Mouse (Mus musculus): ENCODE measurements around the gene Stk10. TPM values are rescaled to one million over a fixed set of nuclear protein-coding genes. Genes with fewer than 3 reads are reported as not detected.

Stk10 gene
- polyA plus RNA-seq, 1 experiment from 2014 or later = 3.2 TPM

GRCm38 (mm10) chr11:32601528-32602323 is 68.6 kb downstream of the Stk10 start:
- Histone ChIP-seq H3K4me1 (replicated peaks; ENCODE audit: control insufficient read depth, insufficient read depth, low read length) (peaks cover 23% of the 10 kb centered on the region), H3K9me3 (ENCODE audit: control insufficient read depth, low read length) (no peaks in the 10 kb centered on the region), H3K27ac (ENCODE audit: low read length) (no peak overlapping the region; the same call in 1 of the 2 replicates), H3K9ac (ENCODE audit: low read length) (0 out of 2 replicates have a peak overlapping the region, but pooled peaks have one; percentile 20), H3K36me3 (ENCODE audit: control insufficient read depth, insufficient read depth, low read length) (no peaks in the 10 kb centered on the region), H3K27me3 (ENCODE audit: control insufficient read depth, insufficient read depth, low read depth, low read length) (no peaks in the 10 kb centered on the region), H3K4me2 (ENCODE audit: low read depth, low read length) (no peak overlapping the region; the same call in 1 of the 2 replicates), H3K4me3 (ENCODE audit: low read length) (no peak overlapping the region)
- WGBS = 42% methylated on average over 12 of the region's 12 CpGs
- peak; percentile 72 for ATAC-seq (ENCODE audit: low read depth)

- peak overlapping the region; percentile 78 for H3K27ac ChIP-seq (ENCODE audit: low read length)
- H3K4me1 ChIP-seq (replicated peaks; ENCODE audit: control insufficient read depth, insufficient read depth, low read length) = peaks cover 23% of the 10 kb centered on the region
- H3K9ac ChIP-seq (ENCODE audit: low read length) = 0 out of 2 replicates have a peak overlapping the region, but pooled peaks have one; percentile 10
- 23% methylated on average over 4 of the region's 4 CpGs for WGBS
- H3K36me3 ChIP-seq (ENCODE audit: control insufficient read depth, insufficient read depth, low read length) = no peaks in the 10 kb centered on the region
- ATAC-seq (ENCODE audit: low read depth) = no peak
- H3K9me3 ChIP-seq (ENCODE audit: control insufficient read depth, low read length) = no peaks in the 10 kb centered on the region
- no peak overlapping the region for H3K4me2 ChIP-seq (ENCODE audit: low read depth, low read length)
- H3K4me3 ChIP-seq (ENCODE audit: low read length) = no peak overlapping the region
- no peaks in the 10 kb centered on the region for H3K27me3 ChIP-seq (ENCODE audit: control insufficient read depth, insufficient read depth, low read depth, low read length)
Measured at GRCm38 (mm10) chr11:32604663-32605062, 71.6 kb downstream of the Stk10 start.

- Histone ChIP-seq H3K4me1 (replicated peaks; ENCODE audit: control insufficient read depth, insufficient read depth, low read length) (peaks cover 23% of the 10 kb centered on the region), H3K36me3 (ENCODE audit: control insufficient read depth, insufficient read depth, low read length) (no peaks in the 10 kb centered on the region), H3K4me3 (ENCODE audit: low read length) (no peak overlapping the region), H3K9ac (ENCODE audit: low read length) (no peak overlapping the region), H3K27me3 (ENCODE audit: control insufficient read depth, insufficient read depth, low read depth, low read length) (no peaks in the 10 kb centered on the region), H3K9me3 (ENCODE audit: control insufficient read depth, low read length) (no peaks in the 10 kb centered on the region), H3K4me2 (ENCODE audit: low read depth, low read length) (peak overlapping the region; percentile 49), H3K27ac (ENCODE audit: low read length) (peak overlapping the region; percentile 78)
- 25% methylated on average over 7 of the region's 7 CpGs for WGBS
- ATAC-seq (ENCODE audit: low read depth) = peak; percentile 72
Measured at GRCm38 (mm10) chr11:32605131-32605860, 72.2 kb downstream of the Stk10 start.

- Histone ChIP-seq H3K9ac (ENCODE audit: low read length) (no peak overlapping the region), H3K4me3 (ENCODE audit: low read length) (no peak overlapping the region), H3K4me1 (replicated peaks; ENCODE audit: control insufficient read depth, insufficient read depth, low read length) (peaks cover 23% of the 10 kb centered on the region), H3K4me2 (ENCODE audit: low read depth, low read length) (no peak overlapping the region), H3K27me3 (ENCODE audit: control insufficient read depth, insufficient read depth, low read depth, low read length) (no peaks in the 10 kb centered on the region), H3K9me3 (ENCODE audit: control insufficient read depth, low read length) (no peaks in the 10 kb centered on the region), H3K36me3 (ENCODE audit: control insufficient read depth, insufficient read depth, low read length) (no peaks in the 10 kb centered on the region), H3K27ac (ENCODE audit: low read length) (no peak overlapping the region; the same call in 1 of the 2 replicates)
- ATAC-seq (ENCODE audit: low read depth) = no peak
- WGBS = 60% methylated on average over 3 of the region's 3 CpGs
Measured at GRCm38 (mm10) chr11:32605907-32606306, 72.8 kb downstream of the Stk10 start.

- Histone ChIP-seq H3K27me3 (ENCODE audit: control insufficient read depth, insufficient read depth, low read depth, low read length) (no peaks in the 10 kb centered on the region), H3K4me1 (replicated peaks; ENCODE audit: control insufficient read depth, insufficient read depth, low read length) (peaks cover 16% of the 10 kb centered on the region), H3K27ac (ENCODE audit: low read length) (no peak overlapping the region), H3K9ac (ENCODE audit: low read length) (no peak overlapping the region), H3K4me3 (ENCODE audit: low read length) (no peak overlapping the region), H3K4me2 (ENCODE audit: low read depth, low read length) (no peak overlapping the region), H3K36me3 (ENCODE audit: control insufficient read depth, insufficient read depth, low read length) (no peaks in the 10 kb centered on the region), H3K9me3 (ENCODE audit: control insufficient read depth, low read length) (no peaks in the 10 kb centered on the region)
- ATAC-seq (ENCODE audit: low read depth) = no peak
Measured at GRCm38 (mm10) chr11:32607319-32607718, 74.2 kb downstream of the Stk10 start.

GRCm38 (mm10) chr11:32610616-32611015 is 77.5 kb downstream of the Stk10 start:
- Histone ChIP-seq H3K36me3 (ENCODE audit: control insufficient read depth, insufficient read depth, low read length) (no peaks in the 10 kb centered on the region), H3K27me3 (ENCODE audit: control insufficient read depth, insufficient read depth, low read depth, low read length) (no peaks in the 10 kb centered on the region), H3K9ac (ENCODE audit: low read length) (no peak overlapping the region), H3K4me3 (ENCODE audit: low read length) (no peak overlapping the region), H3K9me3 (ENCODE audit: control insufficient read depth, low read length) (no peaks in the 10 kb centered on the region), H3K4me2 (ENCODE audit: low read depth, low read length) (no peak overlapping the region), H3K4me1 (replicated peaks; ENCODE audit: control insufficient read depth, insufficient read depth, low read length) (peaks cover 1% of the 10 kb centered on the region), H3K27ac (ENCODE audit: low read length) (no peak overlapping the region)
- 75% methylated on average over 6 of the region's 6 CpGs for WGBS
- no peak for ATAC-seq (ENCODE audit: low read depth)

- Histone ChIP-seq H3K9ac (ENCODE audit: low read length) (no peak overlapping the region), H3K36me3 (ENCODE audit: control insufficient read depth, insufficient read depth, low read length) (no peaks in the 10 kb centered on the region), H3K27me3 (ENCODE audit: control insufficient read depth, insufficient read depth, low read depth, low read length) (no peaks in the 10 kb centered on the region), H3K4me1 (replicated peaks; ENCODE audit: control insufficient read depth, insufficient read depth, low read length) (peaks cover 2% of the 10 kb centered on the region), H3K27ac (ENCODE audit: low read length) (no peak overlapping the region), H3K4me3 (ENCODE audit: low read length) (no peak overlapping the region), H3K4me2 (ENCODE audit: low read depth, low read length) (no peak overlapping the region), H3K9me3 (ENCODE audit: control insufficient read depth, low read length) (no peaks in the 10 kb centered on the region)
- WGBS = 49% methylated on average over 6 of the region's 6 CpGs
- peak; percentile 50; the same call in 1 of the 2 replicates for ATAC-seq (ENCODE audit: low read depth)
Measured at GRCm38 (mm10) chr11:32612304-32612703, 79.2 kb downstream of the Stk10 start.

GRCm38 (mm10) chr11:32614463-32614862 is 81.4 kb downstream of the Stk10 start:
- Histone ChIP-seq H3K4me3 (ENCODE audit: low read length) (no peak overlapping the region), H3K27me3 (ENCODE audit: control insufficient read depth, insufficient read depth, low read depth, low read length) (no peaks in the 10 kb centered on the region), H3K9ac (ENCODE audit: low read length) (no peak overlapping the region), H3K27ac (ENCODE audit: low read length) (no peak overlapping the region), H3K4me1 (replicated peaks; ENCODE audit: control insufficient read depth, insufficient read depth, low read length) (peaks cover 8% of the 10 kb centered on the region), H3K4me2 (ENCODE audit: low read depth, low read length) (no peak overlapping the region), H3K9me3 (ENCODE audit: control insufficient read depth, low read length) (no peaks in the 10 kb centered on the region), H3K36me3 (ENCODE audit: control insufficient read depth, insufficient read depth, low read length) (no peaks in the 10 kb centered on the region)
- 92% methylated on average over 29 of the region's 29 CpGs for WGBS
- no peak for ATAC-seq (ENCODE audit: low read depth)

- Histone ChIP-seq H3K27ac (ENCODE audit: low read length) (no peak overlapping the region), H3K9ac (ENCODE audit: low read length) (no peak overlapping the region), H3K4me3 (ENCODE audit: low read length) (no peak overlapping the region), H3K27me3 (ENCODE audit: control insufficient read depth, insufficient read depth, low read depth, low read length) (no peaks in the 10 kb centered on the region), H3K4me2 (ENCODE audit: low read depth, low read length) (no peak overlapping the region), H3K4me1 (replicated peaks; ENCODE audit: control insufficient read depth, insufficient read depth, low read length) (peaks cover 16% of the 10 kb centered on the region), H3K36me3 (ENCODE audit: control insufficient read depth, insufficient read depth, low read length) (no peaks in the 10 kb centered on the region), H3K9me3 (ENCODE audit: control insufficient read depth, low read length) (no peaks in the 10 kb centered on the region)
- 27% methylated on average over 11 of the region's 11 CpGs for WGBS
- ATAC-seq (ENCODE audit: low read depth) = no peak
Measured at GRCm38 (mm10) chr11:32615561-32615960, 82.5 kb downstream of the Stk10 start.

Measured in lung, embryonic 16.5 days (tissue).